Mouse (Mus musculus) midbrain, embryonic 11.5 days (tissue): ENCODE data around the gene Zmynd11. TPM values are rescaled to one million over a fixed set of nuclear protein-coding genes. Genes with fewer than 3 reads are reported as not detected.

ENCODE experiments used
- ATAC-seq: fragments of 200-750 bp; cut with Nextera tagmentation; 2 replicates; pipeline ENCODE4 v1.8.0; 2017; ENCODE audit warnings: moderate TSS enrichment, moderate library complexity; ENCODE audit not compliant: low FRiP score
- DNase-seq: peaks from one replicate; pipeline ENCODE4 v3.0.0; 2015; ENCODE audit warnings: low spot score; ENCODE audit errors: missing footprints
- H3K27ac ChIP-seq: fragments of 300-500 bp; sonication (generic); 2 replicates; pipeline ENCODE4 v1.5.1; 2014; ENCODE audit warnings: low read depth, low read length
- H3K27me3 ChIP-seq: fragments of 300-500 bp; sonication (generic); 2 replicates; pipeline ENCODE4 v1.6.1; 2014; ENCODE audit warnings: mild to moderate bottlenecking, low read length, moderate library complexity, mixed read lengths; ENCODE audit not compliant: control insufficient read depth, insufficient read depth
- H3K36me3 ChIP-seq: fragments of 300-500 bp; sonication (generic); 2 replicates; pipeline ENCODE4 v1.6.1; 2014; ENCODE audit warnings: mild to moderate bottlenecking, low read length, moderate library complexity, mixed read lengths; ENCODE audit not compliant: control insufficient read depth, insufficient read depth
- H3K4me1 ChIP-seq: fragments of 300-500 bp; sonication (generic); 2 replicates; pipeline ENCODE4 v1.6.1; 2014; ENCODE audit warnings: low read length; ENCODE audit not compliant: control insufficient read depth, insufficient read depth
- H3K4me2 ChIP-seq: fragments of 300-500 bp; sonication (generic); 2 replicates; pipeline ENCODE4 v1.6.1; 2014; ENCODE audit warnings: mild to moderate bottlenecking, moderate library complexity
- H3K4me3 ChIP-seq: fragments of 300-500 bp; sonication (generic); 2 replicates; pipeline ENCODE4 v1.5.1; 2014; ENCODE audit warnings: low read depth, low read length
- H3K9ac ChIP-seq: fragments of 300-500 bp; sonication (generic); 2 replicates; pipeline ENCODE4 v1.6.1; 2014; ENCODE audit warnings: low read length
- H3K9me3 ChIP-seq: fragments of 300-500 bp; sonication (generic); 2 replicates; pipeline ENCODE4 v1.6.1; 2016; ENCODE audit warnings: low read length; ENCODE audit not compliant: control insufficient read depth
- WGBS: fragments of 180-500 bp; shearing (Covaris S2); extraction: QIAGEN DNeasy Blood & Tissue Kit; methylation state at CpG from one replicate; pipeline ENCODE4 v1.1.7; 2014; 5-methylcytosine and 5-hydroxymethylcytosine counted together
- polyA plus RNA-seq: library from polyadenylated mRNA; unstranded; fragments of >200 nt; fragmentation: Nextera tagmentation; extraction: Ambion mirVana; gene quantifications from 2 replicates; pipeline ENCODE4 v1.2.1, GENCODE M21; 2014

The Zmynd11 gene
- polyA plus RNA-seq, 1 experiment from 2014 or later, result 153 TPM

DNA sequence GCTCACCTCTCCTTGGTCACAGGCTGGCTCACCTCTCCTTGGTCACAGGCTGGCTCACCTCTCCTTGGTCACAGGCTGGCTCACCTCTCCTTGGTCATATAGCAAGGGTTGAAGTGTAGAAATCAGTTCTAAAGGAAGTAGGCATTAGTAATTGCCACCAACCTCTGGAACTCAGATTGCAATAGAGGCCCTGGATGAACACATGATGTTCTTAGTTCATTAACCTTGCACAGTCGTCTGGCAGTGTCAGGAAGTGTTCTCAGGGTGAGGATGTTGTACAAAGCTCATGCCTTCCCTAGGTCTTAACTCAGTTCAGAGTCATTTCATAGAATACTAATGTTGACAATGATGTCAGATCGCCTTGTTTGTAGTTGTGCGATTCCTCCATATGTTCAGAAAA is 112.1 kb downstream of the Zmynd11 start:
- no peak overlapping the region for H3K9ac ChIP-seq
- DNase-seq (no peak), ATAC-seq (no peak)
- no peaks in the 10 kb centered on the region; the same call in 1 of the 2 replicates for H3K36me3 ChIP-seq
- H3K4me3 ChIP-seq, result no peak overlapping the region
- 87% methylated on average over 3 of the region's 3 CpGs for WGBS
- no peak overlapping the region for H3K27ac ChIP-seq
- H3K4me1 ChIP-seq, result no peaks in the 10 kb centered on the region
- H3K27me3 ChIP-seq, result no peaks in the 10 kb centered on the region
- H3K9me3 ChIP-seq, result no peaks in the 10 kb centered on the region
- H3K4me2 ChIP-seq, result no peak overlapping the region

DNA sequence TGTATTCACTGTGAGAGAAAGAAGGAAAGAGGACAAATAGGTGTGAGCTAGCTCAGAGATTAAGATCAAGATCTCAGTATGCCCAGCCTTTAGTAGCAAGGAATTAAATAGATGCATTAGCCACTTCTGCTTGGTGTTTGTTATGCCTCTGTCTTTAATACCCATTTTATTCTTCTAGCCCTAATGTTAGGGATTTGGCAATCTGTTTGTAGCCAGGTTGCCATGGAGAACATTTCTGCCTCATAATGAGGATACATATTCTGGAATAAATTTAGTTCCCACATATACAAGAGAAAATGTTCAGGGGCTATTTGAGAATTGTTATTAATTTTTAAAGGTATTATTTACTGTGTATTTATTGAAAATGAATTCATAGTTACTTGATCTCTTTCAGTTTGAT is 114.5 kb downstream of the Zmynd11 start:
- H3K27me3 ChIP-seq, result no peaks in the 10 kb centered on the region
- ATAC-seq, result no peak

GRCm38 (mm10) chr13:9649894-9650293 is 115.2 kb downstream of the Zmynd11 start:
- Histone ChIP-seq H3K27ac (no peak overlapping the region), H3K9ac (no peak overlapping the region), H3K4me2 (no peak overlapping the region), H3K4me1 (no peaks in the 10 kb centered on the region), H3K4me3 (no peak overlapping the region), H3K27me3 (no peaks in the 10 kb centered on the region), H3K36me3 (no peaks in the 10 kb centered on the region), H3K9me3 (no peaks in the 10 kb centered on the region)
- ATAC-seq, result no peak
- WGBS, result 92% methylated on average over 1 of the region's 1 CpGs
- DNase-seq, result no peak

More for the DNA sequence above, 114.5 kb downstream of the Zmynd11 start:
- Histone ChIP-seq H3K4me2 (no peak overlapping the region), H3K36me3 (no peaks in the 10 kb centered on the region), H3K4me1 (no peaks in the 10 kb centered on the region), H3K9ac (no peak overlapping the region), H3K4me3 (no peak overlapping the region), H3K27ac (no peak overlapping the region), H3K9me3 (no peaks in the 10 kb centered on the region)
- no peak for DNase-seq

DNA sequence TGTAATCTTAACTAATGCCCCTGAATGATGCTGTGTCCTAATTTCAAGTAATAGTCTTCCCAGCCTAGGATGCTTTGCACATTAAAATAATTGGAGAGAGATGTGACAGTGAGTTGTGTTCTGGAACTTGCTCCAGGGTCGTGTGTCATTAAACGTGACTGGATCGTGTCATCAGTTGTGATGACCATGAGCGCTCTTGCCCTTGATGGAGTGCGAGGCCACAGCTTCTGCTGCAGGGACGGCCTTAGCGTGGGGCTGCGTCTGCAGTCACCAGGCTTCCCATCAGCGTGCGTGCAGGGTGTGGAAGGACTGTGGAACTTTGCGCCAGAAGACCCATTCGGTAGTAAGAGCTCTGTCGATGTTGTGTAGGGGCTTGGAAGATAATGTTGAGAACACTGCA is 116.4 kb downstream of the Zmynd11 start:
- H3K4me1 ChIP-seq, result no peaks in the 10 kb centered on the region
- H3K9ac ChIP-seq, result no peak overlapping the region
- ATAC-seq (no peak), DNase-seq (no peak)
- H3K36me3 ChIP-seq, result no peaks in the 10 kb centered on the region
- H3K27ac ChIP-seq, result no peak overlapping the region
- no peak overlapping the region for H3K4me3 ChIP-seq
- no peaks in the 10 kb centered on the region for H3K27me3 ChIP-seq
- WGBS, result 94% methylated on average over 13 of the region's 13 CpGs
- H3K9me3 ChIP-seq, result no peaks in the 10 kb centered on the region
- no peak overlapping the region for H3K4me2 ChIP-seq

DNA sequence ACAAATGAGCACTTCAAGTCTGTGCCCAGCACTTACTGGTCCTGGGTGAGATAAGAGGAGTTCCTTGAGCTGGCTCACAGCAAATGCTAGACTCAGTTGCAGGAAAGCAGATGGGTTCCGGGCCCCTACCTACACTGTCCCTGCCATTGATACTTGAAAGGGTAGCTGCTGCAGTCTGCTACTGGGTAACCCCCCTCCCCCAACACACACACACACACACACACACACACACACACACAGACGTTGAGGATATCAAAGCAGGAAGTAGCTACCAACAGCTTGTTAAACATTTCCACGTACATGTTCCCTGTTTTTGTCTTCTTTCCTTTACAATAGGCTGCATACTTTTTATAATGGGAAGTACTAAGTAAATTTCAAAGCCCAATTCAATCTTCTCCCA is 127.2 kb downstream of the Zmynd11 start:
- DNase-seq (no peak), ATAC-seq (no peak)
- Histone ChIP-seq H3K9ac (no peak overlapping the region), H3K27ac (no peak overlapping the region), H3K36me3 (no peaks in the 10 kb centered on the region), H3K4me2 (no peak overlapping the region), H3K4me3 (no peak overlapping the region), H3K9me3 (no peaks in the 10 kb centered on the region), H3K4me1 (no peaks in the 10 kb centered on the region), H3K27me3 (no peaks in the 10 kb centered on the region)
- 81% methylated on average over 3 of the region's 3 CpGs for WGBS

DNA sequence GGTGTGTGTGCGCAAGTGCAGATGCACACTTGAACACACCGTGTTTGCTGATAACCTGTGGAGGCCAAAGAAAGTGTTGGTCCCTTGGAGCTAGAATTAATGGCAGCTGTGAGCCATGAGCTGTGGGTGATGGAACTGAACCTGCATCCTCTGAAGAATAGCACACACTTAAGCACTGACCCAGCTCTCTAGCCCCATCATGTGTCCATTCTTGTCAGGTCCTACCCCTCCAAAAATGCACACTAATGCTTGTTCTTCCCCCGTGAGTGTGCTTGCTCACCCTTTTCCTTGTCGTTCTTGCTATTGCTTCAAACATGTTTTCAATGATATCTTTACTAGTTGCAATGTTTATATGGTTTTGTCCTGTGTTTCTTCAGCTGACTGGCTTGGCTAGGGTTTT is 128.6 kb downstream of the Zmynd11 start:
- 60% methylated on average over 4 of the region's 4 CpGs for WGBS
- ATAC-seq, result peak; percentile 73; the same call in 1 of the 2 replicates
- no peaks in the 10 kb centered on the region for H3K4me1 ChIP-seq

DNA sequence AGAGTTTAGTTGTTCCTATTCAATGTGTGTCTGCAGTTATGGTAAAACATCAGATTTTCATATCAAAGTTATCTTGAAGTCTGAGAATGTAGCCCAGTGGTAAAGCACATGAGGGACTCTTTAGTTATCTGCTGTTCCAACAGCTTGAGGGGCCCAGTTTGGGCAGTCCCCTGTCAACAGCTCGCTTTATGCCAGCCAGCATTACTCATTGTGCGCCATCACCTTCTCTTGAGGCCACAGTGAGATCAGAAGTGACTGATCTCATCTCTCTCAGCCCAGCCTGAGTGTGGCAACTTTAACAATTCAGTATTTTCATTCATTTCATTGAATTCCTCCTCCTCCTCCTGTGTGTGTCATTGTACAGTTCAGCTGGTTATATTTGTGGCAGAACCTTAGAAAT is 129.2 kb downstream of the Zmynd11 start:
- Histone ChIP-seq H3K9ac (no peak overlapping the region), H3K27ac (no peak overlapping the region), H3K4me3 (no peak overlapping the region), H3K4me1 (no peaks in the 10 kb centered on the region), H3K36me3 (no peaks in the 10 kb centered on the region), H3K27me3 (no peaks in the 10 kb centered on the region), H3K9me3 (no peaks in the 10 kb centered on the region), H3K4me2 (no peak overlapping the region)
- ATAC-seq, result no peak
- no peak for DNase-seq
- 88% methylated on average over 2 of the region's 2 CpGs for WGBS

More for the DNA sequence above, 128.6 kb downstream of the Zmynd11 start:
- Histone ChIP-seq H3K36me3 (no peaks in the 10 kb centered on the region), H3K27ac (no peak overlapping the region), H3K4me3 (no peak overlapping the region), H3K9me3 (no peaks in the 10 kb centered on the region), H3K27me3 (no peaks in the 10 kb centered on the region), H3K4me2 (no peak overlapping the region), H3K9ac (no peak overlapping the region)
- DNase-seq, result peak; percentile 87
